Mouse (Mus musculus) kidney, postnatal 14 days (tissue): Measurements from ENCODE around the gene Atpif1.
"Not testable (repeated sequence)": the region's sequence is repeated elsewhere in the genome, so short reads cannot be mapped to it uniquely, and the experiment has no call there.

Experiments used
- DNase-seq: peaks from one replicate; pipeline ENCODE4 v3.0.0; 2022; ENCODE audit warnings: mixed read lengths

Gene Atpif1

GRCm38 (mm10) chr4:132490273-132491010 lies 43.0 kb downstream of the Atpif1 start:
- DNase-seq: no peak

DNA sequence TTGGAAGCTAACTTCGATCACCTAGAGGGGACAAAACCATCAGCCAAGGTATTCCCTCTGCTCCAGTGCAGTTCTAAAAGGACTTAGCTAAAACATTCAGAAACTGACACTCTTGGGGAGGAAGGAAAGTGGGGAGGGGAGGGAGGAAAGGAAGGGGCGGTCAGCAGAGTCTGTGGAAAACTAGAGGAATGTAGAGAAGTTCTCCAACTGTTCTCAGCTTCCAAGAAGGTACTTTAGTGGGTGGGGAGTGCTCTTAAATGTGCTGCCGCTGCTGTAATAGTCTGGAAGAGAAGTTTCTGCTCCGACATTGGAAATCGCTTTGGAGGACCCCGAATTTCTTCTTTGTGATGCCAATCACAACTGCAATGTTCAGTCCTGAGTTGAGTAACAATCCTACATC lies 44.5 kb downstream of the Atpif1 start:
- DNase-seq: no peak

DNA sequence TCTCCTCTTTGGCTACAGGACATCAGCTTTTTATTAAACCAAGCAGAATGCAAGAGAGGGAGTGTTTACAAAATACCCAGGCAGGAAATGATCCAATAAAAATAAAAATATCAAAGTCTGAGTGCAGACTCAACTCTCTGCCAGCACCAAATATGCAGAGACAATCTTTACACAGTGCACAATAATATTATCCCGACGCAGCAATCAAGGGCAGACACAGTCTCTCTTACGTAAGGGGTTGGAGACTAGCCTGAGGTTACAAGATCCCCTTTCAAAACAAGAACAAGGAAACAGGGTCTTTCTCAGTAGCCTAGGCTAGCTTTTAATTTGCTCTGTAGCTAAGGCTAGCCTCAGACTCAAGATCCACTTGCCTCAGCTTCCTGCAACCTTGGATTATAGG lies 44.9 kb downstream of the Atpif1 start:
- DNase-seq: no peak

DNA sequence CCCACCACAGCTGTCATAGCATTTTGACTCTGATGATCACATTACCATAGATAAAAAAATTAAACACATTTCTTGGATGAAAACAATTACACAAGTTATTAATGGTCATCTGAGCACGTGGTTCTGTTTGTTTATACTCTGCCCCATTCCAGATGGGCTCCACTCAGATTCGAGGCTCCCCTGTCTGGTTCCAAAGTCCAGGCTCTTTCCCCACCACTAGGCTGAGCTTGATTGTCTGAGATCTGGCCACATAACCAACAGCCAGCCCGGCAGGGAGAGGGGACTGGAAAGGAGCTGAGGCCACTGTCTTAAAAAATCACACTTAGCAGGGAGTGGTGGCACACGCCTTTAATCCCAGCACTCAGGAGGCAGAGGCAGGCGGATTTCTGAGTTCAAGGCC lies 48.6 kb downstream of the Atpif1 start:
- DNase-seq: peak; percentile 65

- DNase-seq: no peak
These were observed 49.2 kb downstream of the Atpif1 start for GRCm38 (mm10) chr4:132484231-132484630.

DNA sequence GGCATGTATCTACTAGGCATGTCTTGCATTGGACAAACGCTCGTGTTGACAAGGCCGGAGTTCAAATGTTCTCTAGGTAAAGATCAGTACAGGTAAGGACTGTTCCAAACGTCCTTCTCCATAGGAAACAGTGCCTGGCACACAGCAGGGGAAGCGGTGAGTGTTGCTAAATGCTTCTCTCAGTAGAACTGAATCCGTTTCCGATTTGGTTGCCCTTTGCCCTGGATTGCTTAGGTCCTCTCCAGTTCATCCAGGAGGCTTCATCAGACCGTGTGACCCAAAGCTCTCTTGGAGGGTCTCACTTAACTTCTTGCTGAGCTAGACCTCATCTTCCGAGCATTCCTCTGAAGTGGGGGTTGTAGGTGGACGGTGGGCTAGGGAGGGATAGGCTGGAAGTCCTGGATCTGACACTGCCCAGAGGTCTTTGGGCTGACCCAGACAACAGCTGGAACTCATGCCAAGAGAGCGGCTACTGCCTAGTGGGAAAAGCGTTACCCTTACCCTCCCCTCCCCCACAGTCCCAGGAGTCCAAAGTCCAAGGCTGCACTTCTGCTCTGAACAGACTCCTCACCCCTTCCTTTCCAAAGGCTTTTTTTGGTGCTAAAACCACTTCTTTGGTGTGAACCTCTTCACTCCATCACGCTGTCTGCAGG lies 50.4 kb downstream of the Atpif1 start:
- peak; percentile 87 for DNase-seq

- DNase-seq: not testable (repeated sequence)
These were observed 51.4 kb downstream of the Atpif1 start for GRCm38 (mm10) chr4:132482104-132482503.
